Mouse (Mus musculus) heart, adult 2 months (tissue): ENCODE measurements around the gene Chmp2a.

ENCODE experiments used
- CTCF ChIP-seq: fragments of 200-600 bp; IDR thresholded peaks from 2 replicates; pipeline ENCODE4 v1.8.1; 2022; ENCODE audit warnings: antibody characterized with exemption, mild to moderate bottlenecking, moderate library complexity
- POLR2A ChIP-seq: fragments of 200-500 bp; IDR thresholded peaks from 2 replicates; pipeline ENCODE4 v1.6.1; 2011; ENCODE audit warnings: mild to moderate bottlenecking, low read depth, low read length, control low read depth; ENCODE audit not compliant: insufficient read depth

DNA sequence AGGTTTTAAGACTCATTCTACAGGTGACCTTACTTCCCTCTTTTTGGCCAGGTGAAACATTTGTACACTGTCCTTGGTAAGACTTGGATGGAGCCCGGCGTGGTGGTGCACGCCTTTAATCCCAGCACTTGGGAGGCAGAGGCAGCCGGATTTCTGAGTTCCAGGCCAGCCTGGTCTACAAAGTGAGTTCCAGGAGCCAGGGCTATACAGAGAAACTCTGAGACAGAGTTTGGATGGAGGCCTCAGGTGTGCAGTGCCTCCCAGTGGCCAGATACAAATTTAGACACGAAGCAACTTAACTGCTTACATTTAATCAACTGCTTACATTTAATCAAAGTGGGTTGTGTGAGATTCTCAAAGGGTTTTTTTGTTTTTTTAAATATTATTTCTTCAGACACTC lies 3.5 kb downstream of the Chmp2a start:
- peak; percentile 56 for TF ChIP-seq CTCF
- no peak for TF ChIP-seq POLR2A
